In the genomic region with DNA sequence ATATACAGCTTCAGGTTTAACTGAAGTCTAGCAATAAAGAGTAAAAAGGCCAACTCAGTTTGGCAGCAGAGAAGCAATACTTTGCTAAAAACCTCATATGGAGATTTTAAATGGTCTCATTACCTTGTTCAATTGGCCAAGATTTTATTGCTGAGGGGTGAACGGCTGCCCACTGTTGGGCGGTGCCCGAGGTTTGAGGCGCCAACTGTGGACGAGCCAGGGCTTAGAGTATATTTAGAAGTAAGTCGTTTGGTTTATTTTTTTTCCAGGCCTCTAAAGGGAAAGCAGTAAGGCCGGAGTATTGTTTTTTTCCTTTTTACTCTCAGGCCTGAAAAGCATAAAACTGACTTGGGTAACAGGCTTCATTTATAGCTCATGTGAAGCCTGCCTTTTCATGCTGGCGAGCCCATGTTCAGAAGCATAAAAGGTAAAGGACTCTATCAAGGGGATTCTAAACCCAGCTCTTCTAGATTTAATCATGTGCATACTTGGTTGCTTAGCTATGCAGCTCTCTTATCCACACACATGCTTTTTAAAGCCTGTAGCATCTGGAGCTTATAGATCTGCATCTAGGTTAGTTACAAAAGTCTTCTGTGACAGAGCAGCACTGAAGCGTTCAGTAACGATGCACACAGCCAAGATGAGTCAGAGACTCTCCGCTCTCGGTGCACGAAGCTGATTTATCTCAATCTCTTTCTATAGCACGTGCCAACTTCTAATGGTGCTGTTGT, we compare ENCODE assay signal across 17 mouse cellular contexts. TPM values are rescaled to one million over a fixed set of nuclear protein-coding genes. Genes with fewer than 3 reads are reported as not detected.
A peak's percentile ranks its signal among the peaks of the same experiment; 100 is the strongest.
DNase-seq lines count a peak whose midpoint lies in the region; ATAC-seq and TF ChIP-seq lines count a peak whose summit lies in the region.
"Had no signal": no experiment of that assay in that cellular context is flagged by ENCODE, and none has a peak within 500 bp of the region (broad histone marks: within the 10 kb centered on the region; RNA-seq: fewer than 3 reads in every experiment).

No protein-coding gene starts in this region.

- peak; percentile 75 for ATAC-seq in forebrain, postnatal 0 days

- H3K4me1 ChIP-seq in forebrain, postnatal 0 days (ENCODE audit: insufficient read depth), result no peaks in the 10 kb centered on the region
- H3K4me1 ChIP-seq in forebrain, embryonic 10.5 days, result peaks cover 5% of the 10 kb centered on the region; the same call in 1 of the 2 replicates
- H3K4me1 ChIP-seq: hindbrain, embryonic 15.5 days; liver, embryonic 13.5 days had no signal

- H3K4me3 ChIP-seq in forebrain, postnatal 0 days (ENCODE audit: low read depth, low read length), result no peak overlapping the region
- no peak overlapping the region for H3K4me3 ChIP-seq in forebrain, embryonic 10.5 days
- H3K4me3 ChIP-seq in gastrocnemius, adult 2 months, result no peak overlapping the region
- H3K4me3 ChIP-seq: hindbrain, embryonic 15.5 days; liver, embryonic 13.5 days; myocyte had no signal

- H3K9ac ChIP-seq in forebrain, postnatal 0 days, result no peak overlapping the region
- H3K9ac ChIP-seq: hindbrain, embryonic 15.5 days; liver, embryonic 13.5 days had no signal

- no peaks in the 10 kb centered on the region for H3K9me3 ChIP-seq in forebrain, postnatal 0 days (ENCODE audit: low read length)
- no peaks in the 10 kb centered on the region for H3K9me3 ChIP-seq in forebrain, embryonic 10.5 days
- H3K9me3 ChIP-seq: hindbrain, embryonic 15.5 days; liver, embryonic 13.5 days had no signal

- DNase-seq in forebrain, postnatal 0 days, result peak; percentile 18
- no peak for DNase-seq in forebrain, embryonic 10.5 days (ENCODE audit: extremely low spot score, low spot score)
- DNase-seq in right cerebral cortex, adult 18-20 months, result peak; percentile 71
- DNase-seq in right cerebral cortex, postnatal 4 days, result no peak
- peak; percentile 32 to 36 for DNase-seq in left cerebral cortex, postnatal 36 days (ENCODE audit: low spot score in 2 of 2)
- no peak for DNase-seq in testis, postnatal 14 days (ENCODE audit: low spot score)
- DNase-seq in gastrocnemius, adult 2 months, result no peak
- no peak for DNase-seq in adrenal gland, adult 8-10 months
- DNase-seq: cerebellum, adult 11 months; heart, adult 18-20 months; kidney, adult 9 months; liver, embryonic 13.5 days; lung, postnatal 10 days; spleen, adult 18-20 months; thymus, postnatal 4 days had no signal

- TF ChIP-seq CTCF in forebrain, postnatal 0 days (IDR thresholded peaks at IDR 0.05; ENCODE audit: low read depth), result no peak
- TF ChIP-seq CTCF in gastrocnemius, adult 2 months (IDR thresholded peaks at IDR 0.05), result no peak

- intact Hi-C loops in left cerebral cortex, postnatal 36 days (cut with DNase I), result no loop called here
- intact Hi-C loops in gastrocnemius, adult 2 months (cut with DNase I), result no loop called here

- 67% methylated on average over 14 of the region's 14 CpGs for WGBS in forebrain, postnatal 0 days
- 91% methylated on average over 14 of the region's 14 CpGs for WGBS in forebrain, embryonic 10.5 days

- no peaks in the 10 kb centered on the region for H3K27me3 ChIP-seq in forebrain, postnatal 0 days (ENCODE audit: insufficient read depth, low read length)
- no peaks in the 10 kb centered on the region for H3K27me3 ChIP-seq in forebrain, embryonic 10.5 days (ENCODE audit: poor library complexity, severe bottlenecking)
- H3K27me3 ChIP-seq: hindbrain, embryonic 15.5 days; liver, embryonic 13.5 days had no signal

- no peak overlapping the region for H3K4me2 ChIP-seq in forebrain, postnatal 0 days (ENCODE audit: low read depth)
- H3K4me2 ChIP-seq: hindbrain, embryonic 15.5 days; liver, embryonic 13.5 days had no signal

- peak overlapping the region; percentile 45; the same call in 1 of the 2 replicates for H3K27ac ChIP-seq in forebrain, postnatal 0 days (ENCODE audit: low read depth, low read length)
- no peak overlapping the region for H3K27ac ChIP-seq in forebrain, embryonic 10.5 days
- no peak overlapping the region for H3K27ac ChIP-seq in gastrocnemius, adult 2 months
- H3K27ac ChIP-seq: hindbrain, embryonic 15.5 days; liver, embryonic 13.5 days had no signal

- peaks cover 34% of the 10 kb centered on the region for H3K36me3 ChIP-seq in forebrain, postnatal 0 days (ENCODE audit: insufficient read depth)
- H3K36me3 ChIP-seq in forebrain, embryonic 10.5 days (replicated peaks), result peaks cover 34% of the 10 kb centered on the region

RNA-seq across cellular contexts. Expression of gene Vps8, which starts 34.9 kb away (rescaled TPM):
- total RNA-seq in forebrain, postnatal 0 days (2014; rRNA removed), result 35.9 and 37.9 TPM in 2 replicates
- 20.7 and 24.2 TPM in 2 replicates for polyA plus RNA-seq in forebrain, postnatal 0 days (2015; fragmentation: Nextera tagmentation; extraction: Ambion mirVana)
- polyA plus RNA-seq in forebrain, embryonic 10.5 days (2016; fragmentation: Nextera tagmentation; extraction: Ambion mirVana), result 19.7 and 21.0 TPM in 2 replicates
- total RNA-seq in left cerebral cortex, postnatal 36 days (2021), result 10 to 100 TPM; 52.6 to 55.0 TPM
- 1 to 10 TPM; 7.7 to 7.8 TPM for total RNA-seq in gastrocnemius, adult 2 months (2021)
- 10 to 100 TPM; 19.5 to 29.1 (median 23.9) TPM for total RNA-seq in adrenal gland, adult 8-10 months (2022)

Comparison
In these comparisons a context has a peak if more than half of its experiments do, and no peak if none do; other contexts are left out.
1. DNase-seq: peak in forebrain, postnatal 0 days (single experiment), right cerebral cortex, adult 18-20 months (single experiment) and left cerebral cortex, postnatal 36 days (2 of 2); none in forebrain, embryonic 10.5 days (single experiment), right cerebral cortex, postnatal 4 days (single experiment), testis, postnatal 14 days (single experiment), gastrocnemius, adult 2 months (single experiment) and adrenal gland, adult 8-10 months (single experiment).